Mouse (Mus musculus): Measurements from ENCODE around the gene Ldha. TPM values are rescaled to one million over a fixed set of nuclear protein-coding genes. Genes with fewer than 3 reads are reported as not detected.

The Ldha gene
- 1,902 and 2,130 TPM in 2 replicates for polyA plus RNA-seq (2014; fragmentation: Nextera tagmentation; extraction: Ambion mirVana)

- ATAC-seq (ENCODE audit: insufficient number of reproducible peaks, low FRiP score, low TSS enrichment, low read depth) (no peak), DNase-seq (ENCODE audit: low spot score) (no peak)
- Histone ChIP-seq H3K4me1 (ENCODE audit: control insufficient read depth, insufficient read depth, low read length) (peaks cover 14% of the 10 kb centered on the region), H3K4me2 (ENCODE audit: low read depth, severe bottlenecking) (no peak within 1 kb of the TSS), H3K9ac (ENCODE audit: low read length) (no peak within 1 kb of the TSS), H3K27me3 (ENCODE audit: control insufficient read depth, insufficient read depth, low read length) (no peaks in the 10 kb centered on the region), H3K27ac (replicated peaks; ENCODE audit: low read depth, low read length) (no peak within 1 kb of the TSS), H3K9me3 (ENCODE audit: control insufficient read depth, low read length) (no peaks in the 10 kb centered on the region), H3K4me3 (ENCODE audit: low read depth, low read length) (no peak within 1 kb of the TSS), H3K36me3 (ENCODE audit: control insufficient read depth, insufficient read depth, low read length) (no peaks in the 10 kb centered on the region)
- WGBS: 21% methylated on average over 6 of the region's 6 CpGs
Measured at GRCm38 (mm10) chr7:46840787-46841525, at the start of gene Ldha. Gene Ldha (plus strand): TSS chr7:46841475.

DNA sequence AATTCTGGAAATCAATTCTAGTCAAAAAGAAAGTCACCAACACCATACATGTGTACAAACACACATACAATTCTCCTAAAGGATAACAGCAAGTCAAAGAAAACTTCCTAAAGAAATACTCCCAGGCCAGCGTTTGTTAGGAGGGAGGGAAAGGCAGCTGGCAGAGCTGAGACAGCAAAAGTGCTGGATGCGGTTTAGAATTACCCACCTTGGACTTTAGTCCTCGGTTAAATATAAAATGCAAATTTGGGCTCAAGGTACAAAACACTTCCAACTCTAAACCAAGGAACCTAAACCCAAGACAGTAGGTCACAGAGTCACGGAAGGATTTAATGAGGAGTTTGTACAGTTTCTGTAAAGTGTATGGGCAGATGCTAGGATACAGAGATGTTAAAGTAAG lies 47.4 kb upstream of the Ldha start:
- H3K9me3 ChIP-seq (ENCODE audit: control insufficient read depth, low read length): no peaks in the 10 kb centered on the region
- no peak overlapping the region for H3K4me2 ChIP-seq (ENCODE audit: low read depth, severe bottlenecking)
- no peak overlapping the region for H3K4me3 ChIP-seq (ENCODE audit: low read depth, low read length)
- H3K27me3 ChIP-seq (ENCODE audit: control insufficient read depth, insufficient read depth, low read length): no peaks in the 10 kb centered on the region
- H3K36me3 ChIP-seq (ENCODE audit: control insufficient read depth, insufficient read depth, low read length): no peaks in the 10 kb centered on the region
- H3K4me1 ChIP-seq (ENCODE audit: control insufficient read depth, insufficient read depth, low read length): peaks cover 4% of the 10 kb centered on the region; the same call in 1 of the 2 replicates
- DNase-seq (ENCODE audit: low spot score) (no peak), ATAC-seq (ENCODE audit: insufficient number of reproducible peaks, low FRiP score, low TSS enrichment, low read depth) (no peak)
- 91% methylated on average over 4 of the region's 4 CpGs for WGBS
- no peak overlapping the region for H3K27ac ChIP-seq (replicated peaks; ENCODE audit: low read depth, low read length)
- H3K9ac ChIP-seq (ENCODE audit: low read length): no peak overlapping the region

DNA sequence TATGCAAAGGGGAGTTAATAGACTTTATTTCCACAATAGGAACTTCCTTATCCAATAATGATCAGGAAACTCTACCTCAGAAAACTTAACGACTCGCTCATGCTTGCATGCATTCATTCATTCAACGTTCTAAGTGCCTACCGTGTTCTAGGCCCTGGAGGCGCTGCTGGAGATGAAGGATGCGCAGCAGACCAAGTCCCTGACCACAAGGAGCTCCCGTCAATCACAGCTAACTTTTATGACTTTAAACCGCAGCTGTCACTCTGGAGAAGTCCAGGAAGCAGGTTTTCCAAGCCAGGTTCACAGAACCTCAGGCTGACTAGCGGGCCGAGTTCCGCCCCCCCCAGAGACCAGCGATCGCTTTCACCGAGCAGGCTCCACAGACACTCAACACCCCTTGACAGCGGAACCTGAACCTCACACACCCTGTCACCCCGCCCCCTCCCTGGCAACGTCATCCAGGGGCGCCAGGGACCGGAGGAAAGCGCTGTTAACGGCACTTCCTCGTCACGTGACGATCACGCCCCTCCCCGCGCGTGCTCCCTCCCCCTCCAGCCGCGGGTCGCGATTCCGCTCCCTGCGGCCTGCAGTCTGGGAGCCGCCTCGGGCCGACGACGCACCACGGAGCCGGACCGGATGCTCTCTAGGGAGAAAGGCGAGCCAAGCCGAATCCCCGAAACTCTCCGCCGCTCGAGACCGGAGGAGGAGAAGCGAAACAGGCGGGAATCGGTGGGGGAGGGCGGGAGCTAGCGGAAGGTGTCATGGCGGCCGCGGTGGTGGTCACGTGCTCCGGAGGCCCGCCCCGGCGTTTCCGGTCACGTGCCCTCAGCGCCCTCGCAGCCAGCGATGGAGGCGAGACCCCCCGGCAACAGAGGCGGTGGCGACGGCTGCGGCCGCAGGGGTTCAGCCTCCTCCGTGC lies 45.7 kb upstream of the Ldha start, which contains the start of the genes Hps5 and Gtf2h1:
TSS of gene Hps5 (minus strand) at position 778 of the 919 bp plus-strand sequence.
TSS of gene Gtf2h1 (plus strand) at position 817 of the 919 bp plus-strand sequence.
- ATAC-seq (ENCODE audit: insufficient number of reproducible peaks, low FRiP score, low TSS enrichment, low read depth) (peak; percentile 98), DNase-seq (ENCODE audit: low spot score) (peak; percentile 99)
- Histone ChIP-seq H3K9ac (ENCODE audit: low read length) (peak within 1 kb of the TSS; percentile 96), H3K4me3 (ENCODE audit: low read depth, low read length) (peak within 1 kb of the TSS; percentile 91), H3K9me3 (ENCODE audit: control insufficient read depth, low read length) (no peaks in the 10 kb centered on the region), H3K27me3 (ENCODE audit: control insufficient read depth, insufficient read depth, low read length) (no peaks in the 10 kb centered on the region), H3K4me2 (ENCODE audit: low read depth, severe bottlenecking) (peak within 1 kb of the TSS; percentile 80), H3K4me1 (ENCODE audit: control insufficient read depth, insufficient read depth, low read length) (peaks cover 4% of the 10 kb centered on the region; the same call in 1 of the 2 replicates), H3K27ac (replicated peaks; ENCODE audit: low read depth, low read length) (peak within 1 kb of the TSS; percentile 70), H3K36me3 (ENCODE audit: control insufficient read depth, insufficient read depth, low read length) (no peaks in the 10 kb centered on the region)
- WGBS: under 1% methylated on average over 64 of the region's 75 CpGs

DNA sequence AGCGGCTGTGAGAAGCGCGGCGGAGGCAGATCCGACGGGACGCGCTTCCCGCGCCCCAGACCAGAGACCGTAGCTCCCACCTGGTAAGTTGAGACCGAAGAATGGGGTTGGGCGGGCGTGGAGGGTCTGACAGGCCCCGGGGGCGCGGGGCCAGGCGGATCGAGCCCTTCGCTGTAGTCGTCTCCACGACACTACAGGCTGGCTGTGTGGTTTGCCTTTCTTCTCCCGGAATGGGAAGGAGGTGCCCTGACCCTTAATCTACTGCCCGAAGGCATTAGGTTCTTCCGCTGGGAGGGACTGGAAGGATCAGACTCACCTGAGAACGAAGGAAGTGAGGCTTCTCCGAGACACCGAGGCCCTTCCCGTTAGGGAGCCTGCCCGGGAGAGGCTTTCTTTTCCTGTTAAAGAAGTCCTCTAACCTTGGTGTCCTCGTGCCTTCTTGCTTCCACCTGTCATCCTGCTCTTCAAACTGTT lies 45.0 kb upstream of the Ldha start:
- Histone ChIP-seq H3K36me3 (ENCODE audit: control insufficient read depth, insufficient read depth, low read length) (no peaks in the 10 kb centered on the region), H3K9me3 (ENCODE audit: control insufficient read depth, low read length) (no peaks in the 10 kb centered on the region), H3K4me2 (ENCODE audit: low read depth, severe bottlenecking) (peak overlapping the region; percentile 80), H3K4me1 (ENCODE audit: control insufficient read depth, insufficient read depth, low read length) (peaks cover 4% of the 10 kb centered on the region; the same call in 1 of the 2 replicates), H3K27me3 (ENCODE audit: control insufficient read depth, insufficient read depth, low read length) (no peaks in the 10 kb centered on the region), H3K9ac (ENCODE audit: low read length) (peak overlapping the region; percentile 96), H3K27ac (replicated peaks; ENCODE audit: low read depth, low read length) (peak overlapping the region; percentile 70; the same call in 1 of the 2 replicates), H3K4me3 (ENCODE audit: low read depth, low read length) (peak overlapping the region; percentile 91)
- WGBS: under 1% methylated on average over 31 of the region's 31 CpGs
- no peak; the same call in none of the 2 replicates for ATAC-seq (ENCODE audit: insufficient number of reproducible peaks, low FRiP score, low TSS enrichment, low read depth)
- no peak for DNase-seq (ENCODE audit: low spot score)

DNA sequence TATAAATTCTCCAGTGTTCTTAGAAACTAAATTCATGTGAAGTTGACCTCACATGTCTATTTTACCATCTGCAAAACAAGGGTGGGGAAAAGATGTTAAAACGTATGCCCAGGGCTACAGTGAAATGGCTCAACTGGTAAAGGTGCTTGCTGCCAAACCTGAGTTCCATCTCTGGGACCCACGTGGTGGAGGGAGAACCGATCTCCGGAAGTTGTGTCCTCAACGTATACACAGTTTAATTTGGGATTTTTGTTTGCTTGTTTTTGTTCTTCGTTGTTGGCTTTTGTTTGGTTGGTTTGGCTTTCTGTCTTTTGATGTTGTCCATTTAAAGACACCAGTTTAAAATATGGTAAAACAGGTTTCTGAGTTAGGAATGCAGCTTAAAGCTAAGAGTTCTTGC lies 44.5 kb upstream of the Ldha start:
- H3K4me1 ChIP-seq (ENCODE audit: control insufficient read depth, insufficient read depth, low read length): peaks cover 4% of the 10 kb centered on the region; the same call in 1 of the 2 replicates
- WGBS: 56% methylated on average over 6 of the region's 6 CpGs
- H3K27me3 ChIP-seq (ENCODE audit: control insufficient read depth, insufficient read depth, low read length): no peaks in the 10 kb centered on the region
- no peaks in the 10 kb centered on the region for H3K36me3 ChIP-seq (ENCODE audit: control insufficient read depth, insufficient read depth, low read length)
- no peak for DNase-seq (ENCODE audit: low spot score)
- no peaks in the 10 kb centered on the region for H3K9me3 ChIP-seq (ENCODE audit: control insufficient read depth, low read length)
- no peak overlapping the region for H3K27ac ChIP-seq (replicated peaks; ENCODE audit: low read depth, low read length)
- H3K4me3 ChIP-seq (ENCODE audit: low read depth, low read length): peak overlapping the region; percentile 91
- H3K4me2 ChIP-seq (ENCODE audit: low read depth, severe bottlenecking): peak overlapping the region; percentile 80
- no peak for ATAC-seq (ENCODE audit: insufficient number of reproducible peaks, low FRiP score, low TSS enrichment, low read depth)
- H3K9ac ChIP-seq (ENCODE audit: low read length): peak overlapping the region; percentile 96

GRCm38 (mm10) chr7:46810325-46810724 lies 30.9 kb upstream of the Ldha start:
- no peaks in the 10 kb centered on the region for H3K9me3 ChIP-seq (ENCODE audit: control insufficient read depth, low read length)
- H3K4me1 ChIP-seq (ENCODE audit: control insufficient read depth, insufficient read depth, low read length): no peaks in the 10 kb centered on the region
- no peak for ATAC-seq (ENCODE audit: insufficient number of reproducible peaks, low FRiP score, low TSS enrichment, low read depth)
- peaks cover 18% of the 10 kb centered on the region; the same call in 1 of the 2 replicates for H3K36me3 ChIP-seq (ENCODE audit: control insufficient read depth, insufficient read depth, low read length)
- no peak overlapping the region for H3K4me3 ChIP-seq (ENCODE audit: low read depth, low read length)
- H3K27me3 ChIP-seq (ENCODE audit: control insufficient read depth, insufficient read depth, low read length): no peaks in the 10 kb centered on the region
- no peak overlapping the region for H3K27ac ChIP-seq (replicated peaks; ENCODE audit: low read depth, low read length)
- no peak overlapping the region for H3K4me2 ChIP-seq (ENCODE audit: low read depth, severe bottlenecking)
- no peak for DNase-seq (ENCODE audit: low spot score)
- no peak overlapping the region for H3K9ac ChIP-seq (ENCODE audit: low read length)
- 95% methylated on average over 6 of the region's 6 CpGs for WGBS

GRCm38 (mm10) chr7:46814012-46814411 lies 27.3 kb upstream of the Ldha start:
- Histone ChIP-seq H3K27me3 (ENCODE audit: control insufficient read depth, insufficient read depth, low read length) (no peaks in the 10 kb centered on the region), H3K9ac (ENCODE audit: low read length) (no peak overlapping the region), H3K4me1 (ENCODE audit: control insufficient read depth, insufficient read depth, low read length) (no peaks in the 10 kb centered on the region), H3K4me2 (ENCODE audit: low read depth, severe bottlenecking) (no peak overlapping the region), H3K9me3 (ENCODE audit: control insufficient read depth, low read length) (no peaks in the 10 kb centered on the region), H3K4me3 (ENCODE audit: low read depth, low read length) (no peak overlapping the region), H3K36me3 (ENCODE audit: control insufficient read depth, insufficient read depth, low read length) (peaks cover 30% of the 10 kb centered on the region), H3K27ac (replicated peaks; ENCODE audit: low read depth, low read length) (no peak overlapping the region)
- WGBS: 94% methylated on average over 4 of the region's 4 CpGs
- DNase-seq (ENCODE audit: low spot score) (no peak), ATAC-seq (ENCODE audit: insufficient number of reproducible peaks, low FRiP score, low TSS enrichment, low read depth) (no peak)
